Mouse (Mus musculus) heart, postnatal 0 days (tissue): Measurements from ENCODE around the gene Taldo1.
"Not testable (repeated sequence)": the region's sequence is repeated elsewhere in the genome, so short reads cannot be mapped to it uniquely, and the experiment has no call there.

Experiments used
- CTCF ChIP-seq: IDR thresholded peaks from 2 replicates; pipeline ENCODE4 v1.5.1; 2016; ENCODE audit warnings: antibody characterized with exemption, control low read depth, low read depth
- EP300 ChIP-seq: IDR thresholded peaks from 2 replicates; pipeline ENCODE4 v1.6.1; 2016; ENCODE audit warnings: antibody characterized with exemption, low read depth

DNA sequence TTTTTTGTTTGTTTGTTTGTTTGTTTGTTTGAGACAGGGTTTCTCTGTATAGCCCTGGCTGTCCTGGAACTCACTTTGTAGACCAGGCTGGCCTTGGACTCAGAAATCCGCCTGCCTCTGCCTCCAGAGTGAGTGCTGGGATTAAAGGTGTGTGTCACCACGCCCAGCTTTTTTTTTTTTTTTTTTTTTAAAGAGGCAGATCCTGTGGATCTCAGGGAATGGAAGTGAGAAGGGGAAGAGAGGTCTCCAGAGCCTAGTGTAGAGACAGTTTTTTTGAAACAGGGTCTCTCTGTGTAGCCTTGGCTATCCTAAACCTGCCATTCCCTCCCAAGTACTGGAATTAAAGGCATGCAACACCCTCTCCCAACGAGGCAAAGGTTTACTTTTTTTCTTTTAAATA, 54.4 kb downstream of the Taldo1 start:
- not testable (repeated sequence) for TF ChIP-seq CTCF, EP300
